Mouse (Mus musculus) brain, embryonic 14.5 days (tissue): ENCODE data around the gene Fyb2. TPM values are rescaled to one million over a fixed set of nuclear protein-coding genes. Genes with fewer than 3 reads are reported as not detected.

Experiments
- DNase-seq: peaks from one replicate; pipeline ENCODE4 v3.0.0-alpha.2; 2011; ENCODE audit warnings: low read depth
- CTCF ChIP-seq: fragments of 200-500 bp; IDR thresholded peaks from 2 replicates; pipeline ENCODE4 v1.5.1; 2012; ENCODE audit warnings: inconsistent platforms, mild to moderate bottlenecking, moderate library complexity, borderline replicate concordance; ENCODE audit not compliant: insufficient read depth, insufficient read length; ENCODE audit errors: extremely low read depth
- POLR2A ChIP-seq: fragments of 200-500 bp; IDR thresholded peaks from 2 replicates; pipeline ENCODE4 v1.6.1; 2012; ENCODE audit warnings: mild to moderate bottlenecking, inconsistent platforms, borderline replicate concordance; ENCODE audit not compliant: poor library complexity, insufficient read depth, insufficient read length, severe bottlenecking; ENCODE audit errors: extremely low read depth
- polyA plus RNA-seq: library from polyadenylated mRNA; depleted of rRNA; stranded (reverse); fragments of >200 nt; gene quantifications from 2 replicates; pipeline ENCODE4 v1.2.3, GENCODE M21; 2012

The Fyb2 gene
- polyA plus RNA-seq, 1 experiment: 0.23 TPM

- DNase-seq: peak; percentile 27
- TF ChIP-seq CTCF: no peak
- no peak for TF ChIP-seq POLR2A
Measured at GRCm38 (mm10) chr4:104902836-104903235, 10.4 kb upstream of the Fyb2 start.

GRCm38 (mm10) chr4:104905049-104905448, 8.2 kb upstream of the Fyb2 start:
- DNase-seq: peak; percentile 66
- TF ChIP-seq CTCF (no peak), POLR2A (no peak)

GRCm38 (mm10) chr4:104911685-104912084, 1.6 kb upstream of the Fyb2 start:
- DNase-seq: peak; percentile 69
- TF ChIP-seq POLR2A: no peak
- peak; percentile 79 for TF ChIP-seq CTCF

GRCm38 (mm10) chr4:104914711-104915247, 1.5 kb downstream of the Fyb2 start:
- no peak for DNase-seq
- no peak for TF ChIP-seq CTCF
- no peak for TF ChIP-seq POLR2A

- DNase-seq: no peak
- no peak for TF ChIP-seq CTCF
- no peak for TF ChIP-seq POLR2A
Measured at GRCm38 (mm10) chr4:104918017-104918416, 4.8 kb downstream of the Fyb2 start.

GRCm38 (mm10) chr4:104925383-104925782, 12.1 kb downstream of the Fyb2 start:
- no peak for DNase-seq
- TF ChIP-seq CTCF (no peak), POLR2A (no peak)

GRCm38 (mm10) chr4:104929165-104929564, 15.9 kb downstream of the Fyb2 start:
- DNase-seq: no peak
- TF ChIP-seq POLR2A: no peak
- TF ChIP-seq CTCF: no peak

GRCm38 (mm10) chr4:104933620-104934019, 20.4 kb downstream of the Fyb2 start:
- TF ChIP-seq POLR2A: no peak
- TF ChIP-seq CTCF: no peak
- DNase-seq: no peak

GRCm38 (mm10) chr4:104934997-104935396, 21.7 kb downstream of the Fyb2 start:
- DNase-seq: no peak
- TF ChIP-seq POLR2A: no peak
- TF ChIP-seq CTCF: no peak

- TF ChIP-seq CTCF (no peak), POLR2A (no peak)
- no peak for DNase-seq
Measured at GRCm38 (mm10) chr4:104935436-104935835, 22.2 kb downstream of the Fyb2 start.

- no peak for DNase-seq
- TF ChIP-seq POLR2A: no peak
Measured at GRCm38 (mm10) chr4:104936011-104936410, 22.8 kb downstream of the Fyb2 start.

GRCm38 (mm10) chr4:104939535-104939934, 26.3 kb downstream of the Fyb2 start:
- TF ChIP-seq POLR2A: no peak
- DNase-seq: no peak
